28 mouse cellular contexts compared by ENCODE assay signal in genomic region chr6:137071466-137071865, GRCm38 (mm10).
"Had no signal": no experiment of that assay in that cellular context is flagged by ENCODE, and none has a peak within 500 bp of the region (broad histone marks: within the 10 kb centered on the region; RNA-seq: fewer than 3 reads in every experiment).

No protein-coding gene starts in this region.

- H3K9ac ChIP-seq: embryonic facial prominence, embryonic 12.5 days; embryonic facial prominence, embryonic 13.5 days; embryonic facial prominence, embryonic 15.5 days; forebrain, embryonic 12.5 days; forebrain, embryonic 13.5 days; forebrain, embryonic 15.5 days; forebrain, postnatal 0 days had no signal

- H3K9me3 ChIP-seq: embryonic facial prominence, embryonic 10.5 days; embryonic facial prominence, embryonic 12.5 days; embryonic facial prominence, embryonic 13.5 days; embryonic facial prominence, embryonic 15.5 days; forebrain, embryonic 10.5 days; forebrain, embryonic 12.5 days; forebrain, embryonic 13.5 days; forebrain, embryonic 15.5 days had no signal

- H3K4me3 ChIP-seq: embryonic facial prominence, embryonic 10.5 days; embryonic facial prominence, embryonic 12.5 days; embryonic facial prominence, embryonic 13.5 days; embryonic facial prominence, embryonic 15.5 days; erythroblast, embryonic 14.5 days; forebrain, embryonic 10.5 days; forebrain, embryonic 12.5 days; forebrain, embryonic 13.5 days; forebrain, embryonic 15.5 days; gastrocnemius, adult 2 months had no signal

- H3K36me3 ChIP-seq: embryonic facial prominence, embryonic 10.5 days; embryonic facial prominence, embryonic 12.5 days; embryonic facial prominence, embryonic 13.5 days; embryonic facial prominence, embryonic 15.5 days; forebrain, embryonic 10.5 days; forebrain, embryonic 12.5 days; forebrain, embryonic 15.5 days had no signal

- H3K4me1 ChIP-seq: embryonic facial prominence, embryonic 10.5 days; embryonic facial prominence, embryonic 12.5 days; forebrain, embryonic 12.5 days; forebrain, embryonic 13.5 days; forebrain, embryonic 15.5 days had no signal

- H3K27me3 ChIP-seq: embryonic facial prominence, embryonic 12.5 days; embryonic facial prominence, embryonic 13.5 days; embryonic facial prominence, embryonic 15.5 days; forebrain, embryonic 12.5 days; forebrain, embryonic 13.5 days; forebrain, embryonic 15.5 days had no signal

- DNase-seq: cerebellum, adult 18-20 months; cerebellum, adult 2 months; cerebellum, adult 8-10 months; cerebellum, adult 9-10 months; cerebellum, adult 9-11 months; cerebellum, postnatal 10 days; cerebellum, postnatal 14 days; cerebellum, postnatal 25 days; cerebellum, postnatal 36 days; embryo, embryonic 11 days; forebrain, postnatal 0 days; gastrocnemius, adult 2 months; gastrocnemius, postnatal 10 days; gastrocnemius, postnatal 14 days; gastrocnemius, postnatal 25 days; gastrocnemius, postnatal 36 days; heart, adult 18-20 months had no signal

- H3K27ac ChIP-seq: embryonic facial prominence, embryonic 10.5 days; embryonic facial prominence, embryonic 12.5 days; embryonic facial prominence, embryonic 13.5 days; embryonic facial prominence, embryonic 15.5 days; forebrain, embryonic 10.5 days; forebrain, embryonic 12.5 days; forebrain, embryonic 13.5 days; forebrain, embryonic 15.5 days; gastrocnemius, adult 2 months had no signal

- H3K4me2 ChIP-seq: embryonic facial prominence, embryonic 12.5 days; embryonic facial prominence, embryonic 13.5 days; embryonic facial prominence, embryonic 15.5 days; forebrain, embryonic 12.5 days; forebrain, embryonic 13.5 days; forebrain, embryonic 15.5 days had no signal

- ATAC-seq: forebrain, embryonic 13.5 days; forebrain, embryonic 14.5 days; forebrain, embryonic 15.5 days; forebrain, embryonic 16.5 days; forebrain, postnatal 0 days had no signal
